Mouse (Mus musculus) G1E-ER4 (cell line): ENCODE measurements around the gene Irgm2. TPM values are rescaled to one million over a fixed set of nuclear protein-coding genes. Genes with fewer than 3 reads are reported as not detected.

Experiments
- GATA1 ChIP-seq: IDR thresholded peaks from one replicate; pipeline ENCODE4 v1.8.0; 2012; ENCODE audit warnings: low read length, inconsistent platforms
- polyA plus RNA-seq: library from polyadenylated mRNA; stranded (reverse); fragments of >175 nt; gene quantifications from 2 replicates; pipeline ENCODE4 v1.2.3, GENCODE M21; 2012

Gene Irgm2
- polyA plus RNA-seq, 1 experiment: 0.11 TPM

- no peak for TF ChIP-seq GATA1
Observed at GRCm38 (mm10) chr11:58238840-58239791, 39.7 kb downstream of the Irgm2 start.

- TF ChIP-seq GATA1: no peak
Observed at GRCm38 (mm10) chr11:58247294-58247693, 47.9 kb downstream of the Irgm2 start.

- no peak for TF ChIP-seq GATA1
Observed at GRCm38 (mm10) chr11:58249203-58249981, 50.0 kb downstream of the Irgm2 start.

GRCm38 (mm10) chr11:58250550-58250949 lies 51.1 kb downstream of the Irgm2 start:
- TF ChIP-seq GATA1: no peak

- no peak for TF ChIP-seq GATA1
Observed at GRCm38 (mm10) chr11:58254411-58254810, 55.0 kb downstream of the Irgm2 start.

- no peak for TF ChIP-seq GATA1
Observed at GRCm38 (mm10) chr11:58257816-58258215, 58.4 kb downstream of the Irgm2 start.

- TF ChIP-seq GATA1: no peak
Observed at GRCm38 (mm10) chr11:58260156-58260555, 60.7 kb downstream of the Irgm2 start.

GRCm38 (mm10) chr11:58261826-58262225 lies 62.4 kb downstream of the Irgm2 start:
- TF ChIP-seq GATA1: no peak

- TF ChIP-seq GATA1: no peak
Observed at GRCm38 (mm10) chr11:58262336-58262735, 62.9 kb downstream of the Irgm2 start.

GRCm38 (mm10) chr11:58263516-58263915 lies 64.1 kb downstream of the Irgm2 start:
- TF ChIP-seq GATA1: no peak

GRCm38 (mm10) chr11:58264546-58264945 lies 65.1 kb downstream of the Irgm2 start:
- TF ChIP-seq GATA1: no peak

- TF ChIP-seq GATA1: no peak
Observed at GRCm38 (mm10) chr11:58268285-58268684, 68.9 kb downstream of the Irgm2 start.

Other genes with a start within 250 kb of the Irgm2 start
- gene Larp1, start 190.6 kb upstream of the Irgm2 start, polyA plus RNA-seq: 118 and 122 TPM in 2 replicates
- gene Gm12248, start 106.5 kb upstream of the Irgm2 start, polyA plus RNA-seq: not detected in 2 replicates
- gene Cnot8, start 95.5 kb upstream of the Irgm2 start, polyA plus RNA-seq: 5.0 and 5.4 TPM in 2 replicates
- gene Gemin5, start 31.1 kb upstream of the Irgm2 start, polyA plus RNA-seq: 20.1 and 23.5 TPM in 2 replicates
- 17.1 and 27.0 TPM in 2 replicates for gene Mrpl22, start 28.0 kb upstream of the Irgm2 start, polyA plus RNA-seq
- 0.41 and 0.95 TPM in 2 replicates for gene Igtp, start 62 bp upstream of the Irgm2 start, polyA plus RNA-seq
- not detected in 2 replicates for gene 4930438A08Rik, start 75.2 kb downstream of the Irgm2 start, polyA plus RNA-seq
- gene Zfp692, start 107.5 kb downstream of the Irgm2 start, polyA plus RNA-seq: 17.2 and 21.2 TPM in 2 replicates
- gene Zfp672, start 130.7 kb downstream of the Irgm2 start, polyA plus RNA-seq: 10.1 and 10.8 TPM in 2 replicates
- 29.4 and 33.7 TPM in 2 replicates for gene Sh3bp5l, start 131.1 kb downstream of the Irgm2 start, polyA plus RNA-seq
- gene Lypd8, start 179.4 kb downstream of the Irgm2 start, polyA plus RNA-seq: not detected in 2 replicates
- not detected in 2 replicates for gene 1810065E05Rik, start 221.5 kb downstream of the Irgm2 start, polyA plus RNA-seq
- not detected in 2 replicates for gene Gm12253, start 232.9 kb downstream of the Irgm2 start, polyA plus RNA-seq